Mouse (Mus musculus) E14TG2a.4 (cell line): ENCODE data around the gene Chkb.

Experiments
- H3K27me3 ChIP-seq: 2 replicates; pipeline ENCODE4 v1.6.1; 2014; ENCODE audit warnings: low read length, control low read depth; ENCODE audit not compliant: insufficient read depth
- H3K36me3 ChIP-seq: 2 replicates; pipeline ENCODE4 v1.6.1; 2014; ENCODE audit warnings: low read length, control low read depth; ENCODE audit not compliant: insufficient read depth
- H3K4me1 ChIP-seq: replicated peaks from 2 replicates; pipeline ENCODE4 v1.6.1; 2014; ENCODE audit warnings: low read depth, low read length, control low read depth
- H3K4me3 ChIP-seq: replicated peaks from 2 replicates; pipeline ENCODE4 v1.5.1; 2014; ENCODE audit warnings: mild to moderate bottlenecking, low read length
- H3K9me3 ChIP-seq: 2 replicates; pipeline ENCODE4 v1.6.1; 2014; ENCODE audit warnings: low read length, control low read depth
- CTCF ChIP-seq: conservative IDR thresholded peaks from 2 replicates; pipeline ENCODE4 v1.5.1; 2014; ENCODE audit warnings: low read length
- NANOG ChIP-seq: IDR thresholded peaks from 2 replicates; pipeline ENCODE4 v1.6.1; 2014; ENCODE audit warnings: borderline replicate concordance, low read length, mixed read lengths
- POU5F1 ChIP-seq: IDR thresholded peaks from 2 replicates; pipeline ENCODE4 v1.6.1; 2014; ENCODE audit warnings: low read length, borderline replicate concordance

The Chkb gene

GRCm38 (mm10) chr15:89473921-89474320, 44.2 kb upstream of the Chkb start:
- H3K9me3 ChIP-seq, result no peaks in the 10 kb centered on the region
- peaks cover 19% of the 10 kb centered on the region for H3K36me3 ChIP-seq
- H3K4me3 ChIP-seq, result no peak overlapping the region
- TF ChIP-seq POU5F1 (no peak), CTCF (no peak), NANOG (no peak)
- H3K27me3 ChIP-seq, result no peaks in the 10 kb centered on the region
- peaks cover 80% of the 10 kb centered on the region for H3K4me1 ChIP-seq

DNA sequence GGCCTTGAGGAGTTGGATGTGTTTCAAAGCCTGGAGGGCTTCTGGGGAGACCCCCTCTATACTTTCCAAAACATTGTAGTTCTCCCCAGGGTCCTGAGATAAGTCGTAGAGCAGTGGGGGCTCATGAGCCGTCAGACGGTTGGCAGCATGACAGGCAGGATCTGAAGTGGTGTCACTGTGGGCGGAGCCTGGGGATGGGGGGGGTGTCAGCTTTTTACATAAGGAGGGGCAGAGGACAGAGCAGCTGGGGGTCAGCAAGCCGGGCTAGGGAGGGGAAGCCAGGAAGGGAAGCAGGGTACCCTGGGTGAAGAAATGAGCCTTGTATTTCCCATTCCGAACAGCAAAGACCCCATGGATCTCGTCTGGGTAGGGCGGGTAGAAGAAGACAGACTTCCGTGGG, 43.7 kb upstream of the Chkb start:
- H3K4me3 ChIP-seq, result 0 out of 2 replicates have a peak overlapping the region, but pooled peaks have one; percentile 17
- TF ChIP-seq NANOG, result no peak
- TF ChIP-seq POU5F1, result no peak
- no peak for TF ChIP-seq CTCF
- H3K27me3 ChIP-seq, result no peaks in the 10 kb centered on the region
- no peaks in the 10 kb centered on the region for H3K9me3 ChIP-seq
- H3K4me1 ChIP-seq, result peaks cover 80% of the 10 kb centered on the region
- peaks cover 19% of the 10 kb centered on the region for H3K36me3 ChIP-seq

GRCm38 (mm10) chr15:89471476-89471875, 41.8 kb upstream of the Chkb start:
- Histone ChIP-seq H3K4me3 (no peak overlapping the region), H3K27me3 (no peaks in the 10 kb centered on the region), H3K9me3 (no peaks in the 10 kb centered on the region), H3K4me1 (peaks cover 71% of the 10 kb centered on the region), H3K36me3 (peaks cover 19% of the 10 kb centered on the region)
- TF ChIP-seq NANOG (no peak), POU5F1 (no peak), CTCF (no peak)

- Histone ChIP-seq H3K4me1 (peaks cover 57% of the 10 kb centered on the region), H3K9me3 (no peaks in the 10 kb centered on the region), H3K36me3 (peaks cover 9% of the 10 kb centered on the region), H3K27me3 (no peaks in the 10 kb centered on the region), H3K4me3 (no peak overlapping the region)
- TF ChIP-seq POU5F1, result no peak
- TF ChIP-seq CTCF, result peak; percentile 59
These were observed 38.9 kb upstream of the Chkb start for GRCm38 (mm10) chr15:89468577-89468976.

- H3K4me1 ChIP-seq, result peaks cover 61% of the 10 kb centered on the region
- no peaks in the 10 kb centered on the region for H3K36me3 ChIP-seq
- TF ChIP-seq POU5F1, result no peak
- TF ChIP-seq CTCF, result no peak
- no peak for TF ChIP-seq NANOG
- no peak overlapping the region for H3K4me3 ChIP-seq
- no peaks in the 10 kb centered on the region for H3K9me3 ChIP-seq
- peaks cover 7% of the 10 kb centered on the region for H3K27me3 ChIP-seq
These were observed 35.3 kb upstream of the Chkb start for GRCm38 (mm10) chr15:89465052-89465451.

DNA sequence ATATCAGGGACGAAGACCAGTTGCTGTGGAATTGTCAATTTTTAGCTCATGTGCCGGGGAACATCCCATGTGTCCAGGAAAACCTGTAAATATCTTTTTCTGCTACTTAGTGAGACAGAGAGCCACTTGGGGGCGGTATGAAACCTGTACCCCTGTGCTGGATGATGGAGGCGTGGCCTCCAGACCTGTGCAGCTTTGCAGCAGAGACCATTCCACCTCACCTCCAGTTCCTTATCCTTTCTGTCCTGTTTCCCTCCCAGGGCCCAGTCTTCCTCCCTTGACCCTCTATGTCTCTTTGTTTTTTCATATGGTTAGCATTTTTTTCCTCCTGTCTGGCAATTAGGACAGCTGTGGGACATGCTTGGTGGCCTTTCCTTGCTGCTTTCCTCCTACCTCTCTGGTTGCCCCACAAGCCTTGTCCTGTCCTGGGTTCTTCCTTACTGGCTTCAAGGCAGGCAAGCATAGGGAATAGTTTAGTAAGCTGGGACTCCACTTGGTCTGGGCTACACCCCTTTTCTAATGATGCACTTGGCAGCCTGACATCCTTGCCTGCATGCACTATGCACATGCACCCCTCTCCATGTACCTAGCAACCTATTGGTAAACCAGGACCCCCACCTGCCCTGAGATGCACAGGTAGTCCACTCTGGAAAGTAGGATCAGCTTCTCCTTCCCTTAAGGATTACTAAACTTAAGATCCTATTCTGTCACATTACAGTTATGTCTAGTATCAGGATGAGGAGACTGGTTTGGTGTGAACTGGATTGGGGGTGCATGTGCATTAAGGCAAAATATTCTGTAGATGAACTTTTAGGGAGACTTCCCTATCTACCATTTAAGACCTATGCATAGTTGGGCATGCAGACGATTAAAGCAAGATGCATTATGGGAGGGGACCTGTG, 33.9 kb upstream of the Chkb start:
- Histone ChIP-seq H3K4me1 (peaks cover 51% of the 10 kb centered on the region), H3K36me3 (peaks cover 7% of the 10 kb centered on the region; the same call in 1 of the 2 replicates), H3K9me3 (no peaks in the 10 kb centered on the region), H3K4me3 (no peak overlapping the region), H3K27me3 (peaks cover 19% of the 10 kb centered on the region)
- TF ChIP-seq CTCF, result peak; percentile 27
- no peak for TF ChIP-seq POU5F1
- TF ChIP-seq NANOG, result no peak

GRCm38 (mm10) chr15:89462176-89462575, 32.5 kb upstream of the Chkb start:
- Histone ChIP-seq H3K27me3 (peaks cover 33% of the 10 kb centered on the region), H3K9me3 (no peaks in the 10 kb centered on the region), H3K36me3 (peaks cover 12% of the 10 kb centered on the region; the same call in 1 of the 2 replicates), H3K4me3 (no peak overlapping the region), H3K4me1 (peaks cover 52% of the 10 kb centered on the region)
- TF ChIP-seq NANOG (no peak), CTCF (no peak), POU5F1 (no peak)

- TF ChIP-seq CTCF (no peak), NANOG (no peak), POU5F1 (no peak)
- Histone ChIP-seq H3K9me3 (no peaks in the 10 kb centered on the region), H3K4me3 (no peak overlapping the region), H3K36me3 (peaks cover 12% of the 10 kb centered on the region; the same call in 1 of the 2 replicates), H3K27me3 (peaks cover 41% of the 10 kb centered on the region), H3K4me1 (peaks cover 61% of the 10 kb centered on the region)
These were observed 31.6 kb upstream of the Chkb start for GRCm38 (mm10) chr15:89461321-89461720.

DNA sequence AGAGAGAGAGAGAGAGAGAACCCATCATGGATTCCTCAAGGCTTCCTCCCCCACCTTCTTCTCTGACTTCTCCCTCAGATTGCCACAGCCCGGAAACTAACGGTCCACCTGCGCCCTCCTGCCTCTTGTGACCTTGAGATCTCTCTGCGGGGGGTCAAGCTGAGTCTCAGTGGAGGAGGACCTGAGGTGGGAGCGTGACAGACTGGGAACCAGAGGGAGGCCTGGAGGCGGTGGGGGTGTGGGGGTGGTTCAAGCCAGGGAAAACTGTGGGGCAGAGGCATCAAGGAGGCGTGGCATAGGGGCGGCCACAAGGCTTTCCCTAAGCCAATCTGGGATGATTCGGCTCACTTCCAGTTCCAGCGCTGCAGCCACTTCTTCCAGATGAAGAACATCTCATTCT, 30.6 kb upstream of the Chkb start:
- Histone ChIP-seq H3K4me1 (peaks cover 59% of the 10 kb centered on the region), H3K9me3 (no peaks in the 10 kb centered on the region), H3K36me3 (peaks cover 12% of the 10 kb centered on the region; the same call in 1 of the 2 replicates), H3K27me3 (peaks cover 52% of the 10 kb centered on the region), H3K4me3 (no peak overlapping the region)
- no peak for TF ChIP-seq CTCF
- TF ChIP-seq POU5F1, result no peak
- no peak for TF ChIP-seq NANOG
